Mouse (Mus musculus): ENCODE measurements around the gene Plxnc1. TPM values are rescaled to one million over a fixed set of nuclear protein-coding genes. Genes with fewer than 3 reads are reported as not detected.

Gene Plxnc1
- total RNA-seq, 2 experiments from 2014 or later: 0.33 to 0.59 TPM

DNA sequence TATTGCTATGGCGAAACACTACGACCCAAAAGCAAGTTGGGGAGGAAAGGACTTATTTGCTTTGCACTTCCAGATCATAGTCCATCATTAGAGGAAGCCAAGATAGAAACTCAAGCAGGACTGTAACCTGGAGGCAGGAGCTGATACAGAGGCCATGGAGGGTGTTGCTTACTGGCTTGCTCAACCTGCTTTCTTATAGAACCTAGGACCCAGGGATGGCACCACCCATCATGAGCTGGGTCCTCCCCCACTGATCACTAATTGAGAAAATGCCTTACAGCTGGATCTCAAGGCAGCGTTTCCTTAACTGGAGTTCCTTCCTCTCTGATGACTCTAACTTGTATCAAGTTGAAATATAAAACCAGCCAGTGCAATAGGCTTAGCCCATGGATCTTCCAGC, 48.8 kb downstream of the Plxnc1 start:
- no peak overlapping the region for H3K27ac ChIP-seq
- no peak for DNase-seq
- no peak for TF ChIP-seq CTCF (IDR thresholded peaks at IDR 0.05)
- no peak overlapping the region for H3K4me3 ChIP-seq
- intact Hi-C loops (cut with DNase I): no loop called here

- DNase-seq: no peak
- H3K27ac ChIP-seq: no peak overlapping the region
- no peak for TF ChIP-seq CTCF (IDR thresholded peaks at IDR 0.05)
- no peak overlapping the region for H3K4me3 ChIP-seq
- intact Hi-C loops (cut with DNase I): no loop called here
Measured at GRCm38 (mm10) chr10:94889735-94890134, 54.9 kb downstream of the Plxnc1 start.

- TF ChIP-seq CTCF (IDR thresholded peaks at IDR 0.05): no peak
- intact Hi-C loops (cut with DNase I): no loop called here
- no peak overlapping the region for H3K4me3 ChIP-seq
- no peak overlapping the region for H3K27ac ChIP-seq
- DNase-seq: no peak
Measured at GRCm38 (mm10) chr10:94883216-94883615, 61.4 kb downstream of the Plxnc1 start.

DNA sequence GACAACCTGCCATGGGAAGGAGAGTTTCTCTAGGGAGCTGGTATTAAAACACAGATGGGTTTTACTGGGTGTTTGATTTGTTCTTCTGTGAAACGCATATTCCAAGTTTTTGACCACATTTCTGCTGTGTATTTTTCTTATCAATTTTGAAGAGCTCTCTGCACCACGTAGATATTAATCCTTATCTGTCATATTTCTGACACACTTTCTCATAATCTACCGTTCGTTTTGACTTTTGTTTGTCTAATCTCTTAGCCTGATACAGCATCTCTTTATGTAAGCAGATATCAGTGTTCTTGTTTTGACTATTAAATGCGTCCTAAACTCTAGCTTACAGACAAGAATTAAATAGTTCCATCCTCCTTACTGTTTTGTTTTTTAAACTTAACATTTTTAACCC, 73.1 kb downstream of the Plxnc1 start:
- intact Hi-C loops (cut with DNase I): no loop called here
- no peak overlapping the region for H3K27ac ChIP-seq
- TF ChIP-seq CTCF (IDR thresholded peaks at IDR 0.05): no peak
- no peak overlapping the region for H3K4me3 ChIP-seq
- DNase-seq: no peak

DNA sequence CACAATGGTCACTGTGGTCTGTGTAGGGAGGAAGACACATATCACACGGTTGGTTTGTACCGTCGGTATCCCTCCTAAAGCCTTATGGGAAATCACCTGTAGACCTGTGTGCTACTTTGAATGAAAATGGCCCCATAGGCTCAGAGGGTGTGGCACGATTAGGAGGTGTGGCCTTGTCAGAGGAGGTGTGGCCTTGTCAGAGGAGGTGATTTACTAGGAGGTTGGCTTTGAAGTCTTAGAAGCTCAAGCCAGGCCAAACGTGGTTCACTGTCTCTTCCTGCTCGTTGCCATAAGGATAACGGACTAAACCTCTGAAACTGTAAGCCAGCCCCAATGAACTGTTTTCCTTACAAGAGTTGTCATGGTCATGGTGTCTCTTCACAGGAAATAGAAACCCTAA, 73.5 kb downstream of the Plxnc1 start:
- Histone ChIP-seq H3K4me3 (no peak overlapping the region), H3K27ac (no peak overlapping the region)
- TF ChIP-seq CTCF (IDR thresholded peaks at IDR 0.05): no peak
- intact Hi-C loops (cut with DNase I): no loop called here
- DNase-seq: no peak

- DNase-seq: no peak
- no peak overlapping the region for H3K4me3 ChIP-seq
- no peak overlapping the region for H3K27ac ChIP-seq
- intact Hi-C loops (cut with DNase I): no loop called here
- no peak for TF ChIP-seq CTCF (IDR thresholded peaks at IDR 0.05)
Measured at GRCm38 (mm10) chr10:94866995-94867856, 77.4 kb downstream of the Plxnc1 start.

DNA sequence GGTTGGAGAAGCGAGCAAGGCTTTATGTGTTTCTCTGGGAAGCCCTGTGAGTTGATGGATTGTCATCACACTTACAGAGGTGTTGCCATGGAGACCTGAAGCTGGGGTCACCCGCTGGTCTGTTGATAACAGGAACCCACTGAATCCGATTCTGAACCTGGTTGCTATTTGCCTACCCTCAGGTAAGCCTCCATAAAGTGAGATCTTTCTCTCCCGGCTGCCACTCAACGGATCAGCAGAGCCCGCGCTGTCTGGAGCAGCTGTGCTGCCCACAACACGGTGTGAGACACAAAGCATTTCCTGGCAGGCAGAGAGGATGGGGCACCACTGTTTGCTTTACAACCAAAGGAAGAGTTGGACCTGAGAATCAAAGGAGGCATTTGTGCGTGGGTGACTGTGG, 79.4 kb downstream of the Plxnc1 start:
- TF ChIP-seq CTCF (IDR thresholded peaks at IDR 0.05): no peak
- no peak for DNase-seq
- Histone ChIP-seq H3K4me3 (no peak overlapping the region), H3K27ac (no peak overlapping the region)
- intact Hi-C loops (cut with DNase I): no loop called here

DNA sequence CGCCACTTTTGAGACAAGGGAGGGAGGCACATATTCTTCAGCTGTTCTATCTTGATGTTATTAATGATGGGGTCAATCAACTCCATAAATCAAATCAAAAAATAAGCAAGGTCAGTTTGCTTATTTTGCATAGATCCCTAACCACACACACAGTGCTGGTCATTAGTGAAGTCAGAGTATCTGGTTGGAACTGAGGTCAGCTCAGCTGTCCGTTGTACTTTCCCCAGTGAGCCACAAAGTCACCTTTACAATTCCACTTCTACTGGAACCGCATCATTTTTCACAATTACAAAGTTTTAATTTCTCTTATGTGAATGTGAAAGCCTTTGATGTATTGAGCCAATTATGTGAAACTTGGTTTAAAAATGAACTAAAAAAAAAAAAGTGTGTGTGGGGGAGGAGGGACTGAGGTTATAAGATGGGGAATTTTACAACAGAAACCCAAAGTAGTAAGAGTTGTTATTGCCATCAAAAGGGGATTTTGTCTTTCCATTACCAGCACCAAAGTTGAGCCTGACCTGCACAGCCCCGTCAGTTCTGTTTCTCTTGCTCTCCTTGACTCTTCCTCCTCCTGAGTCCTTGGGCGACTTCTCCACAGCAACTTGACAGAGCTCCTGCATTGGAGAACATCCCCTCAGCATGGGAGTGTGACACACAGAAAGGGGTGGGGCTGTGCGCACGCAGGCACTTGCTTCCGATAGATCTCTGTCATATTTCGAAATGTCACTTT, 80.3 kb downstream of the Plxnc1 start:
- H3K27ac ChIP-seq: no peak overlapping the region
- TF ChIP-seq CTCF (IDR thresholded peaks at IDR 0.05): no peak
- intact Hi-C loops (cut with DNase I): no loop called here

DNA sequence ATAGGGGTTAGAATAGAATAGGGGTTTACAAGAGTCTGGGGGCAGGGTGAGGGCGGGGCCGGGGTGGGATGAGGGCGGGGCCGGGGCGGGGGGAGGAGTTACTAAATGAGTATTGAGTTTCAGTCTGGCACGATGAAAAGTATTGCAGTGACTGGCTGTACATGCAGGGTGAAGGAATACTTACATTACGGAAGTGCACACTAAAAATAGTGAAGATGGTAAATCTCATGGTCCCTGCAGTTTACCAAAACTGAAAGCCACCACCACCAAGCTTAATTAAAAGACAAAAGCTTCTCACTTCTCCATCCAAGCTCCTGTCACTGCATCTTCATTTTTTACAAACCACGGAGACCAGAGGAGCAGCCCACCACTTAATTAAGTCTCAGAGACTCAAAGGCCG, 81.4 kb downstream of the Plxnc1 start:
- no peak overlapping the region for H3K27ac ChIP-seq
- no peak for DNase-seq
- no peak for TF ChIP-seq CTCF (IDR thresholded peaks at IDR 0.05)

More for the DNA sequence above, 80.3 kb downstream of the Plxnc1 start:
- no peak for DNase-seq
- no peak overlapping the region for H3K4me3 ChIP-seq

GRCm38 (mm10) chr10:94860870-94861269, 83.8 kb downstream of the Plxnc1 start:
- Histone ChIP-seq H3K4me3 (no peak overlapping the region), H3K27ac (no peak overlapping the region)
- intact Hi-C loops (cut with DNase I): no loop called here
- TF ChIP-seq CTCF (IDR thresholded peaks at IDR 0.05): no peak
- no peak for DNase-seq

More for the DNA sequence above, 81.4 kb downstream of the Plxnc1 start:
- intact Hi-C loops (cut with DNase I): no loop called here
- H3K4me3 ChIP-seq: no peak overlapping the region

DNA sequence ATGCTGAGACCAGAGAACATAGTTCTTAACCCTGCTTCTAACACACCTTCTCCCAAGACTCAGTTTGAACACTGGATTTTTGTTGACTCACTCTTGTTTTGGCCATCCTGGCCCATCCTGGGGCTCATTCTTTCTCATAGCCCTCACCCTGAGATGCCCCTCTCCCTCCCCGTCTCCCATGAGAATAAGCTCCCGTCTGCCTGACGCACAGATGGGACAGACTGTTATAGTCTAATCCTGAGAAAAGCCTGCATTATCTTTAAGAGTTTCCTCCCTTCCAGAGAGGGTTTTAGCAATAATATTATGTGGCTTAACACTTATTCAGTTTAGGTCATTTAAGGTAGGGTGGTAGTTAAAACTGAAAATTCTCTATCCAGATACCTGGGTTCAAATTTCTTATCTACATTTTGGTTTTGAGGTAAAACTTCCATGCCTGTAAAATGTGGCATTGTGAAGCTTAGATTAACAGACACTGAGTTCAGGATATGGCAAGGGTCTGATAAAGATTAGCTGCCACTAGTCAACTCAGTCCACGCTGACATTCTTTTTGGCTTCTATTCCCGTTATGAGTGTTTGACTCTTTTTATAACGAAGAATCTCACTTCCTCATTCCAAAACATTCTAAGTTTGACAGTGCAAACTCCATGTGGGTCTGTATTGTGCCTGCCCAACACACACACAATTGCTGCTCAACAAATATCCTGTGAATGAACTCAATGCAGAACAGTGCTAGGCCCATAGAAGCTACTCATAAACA, 86.2 kb downstream of the Plxnc1 start:
- TF ChIP-seq CTCF (IDR thresholded peaks at IDR 0.05): no peak
- intact Hi-C loops (cut with DNase I): no loop called here
- no peak for DNase-seq
- H3K4me3 ChIP-seq: no peak overlapping the region
- H3K27ac ChIP-seq: no peak overlapping the region

GRCm38 (mm10) chr10:94850565-94850964, 94.1 kb downstream of the Plxnc1 start:
- no peak for DNase-seq
- TF ChIP-seq CTCF (IDR thresholded peaks at IDR 0.05): no peak
- intact Hi-C loops (cut with DNase I): no loop called here
- Histone ChIP-seq H3K4me3 (no peak overlapping the region), H3K27ac (no peak overlapping the region)

DNA sequence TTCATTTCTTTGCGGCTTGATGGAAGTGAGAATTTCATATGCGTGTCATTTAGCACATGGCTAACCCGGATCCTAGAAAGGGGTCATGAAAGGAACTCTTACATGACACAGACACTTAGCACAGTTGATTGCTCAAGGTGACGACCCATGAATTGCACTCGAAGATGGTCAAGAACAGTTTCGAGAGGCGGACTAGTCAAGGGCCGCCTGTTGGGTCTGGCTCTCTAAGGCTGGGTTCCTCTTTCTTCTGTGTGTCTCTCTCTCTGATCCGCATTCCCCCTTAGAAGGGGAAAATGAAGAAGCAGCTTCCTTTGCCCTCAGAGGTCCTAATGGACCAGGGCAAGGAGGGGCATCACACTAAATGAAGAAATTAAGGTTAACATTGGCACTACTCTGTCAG, 94.7 kb downstream of the Plxnc1 start:
- no peak for DNase-seq
- no peak for TF ChIP-seq CTCF (IDR thresholded peaks at IDR 0.05)
- intact Hi-C loops (cut with DNase I): loop anchor here (10.0 kb wide), 1 partner anchor 195 kb away; no protein-coding TSS in a partner anchor
- no peak overlapping the region for H3K4me3 ChIP-seq
- no peak overlapping the region for H3K27ac ChIP-seq

Measured in gastrocnemius, adult 2 months (tissue).